Mouse (Mus musculus) activated CD4-positive, CD25-positive, alpha-beta regulatory T cell, adult 4 months (primary cell): ENCODE measurements around the gene Vmn1r72. TPM values are rescaled to one million over a fixed set of nuclear protein-coding genes. Genes with fewer than 3 reads are reported as not detected.
"Not testable (repeated sequence)": the region's sequence is repeated elsewhere in the genome, so short reads cannot be mapped to it uniquely, and the experiment has no call there.

ENCODE experiments used
- ATAC-seq: one replicate; pipeline ENCODE4 v1.8.0; 2017
- polyA plus RNA-seq, 2 experiments: library from polyadenylated mRNA; unstranded; fragments of 100-300 nt; shearing (Covaris generic); gene quantifications; one replicate each; pipeline ENCODE4 v1.2.1; 2017

Gene Vmn1r72
- not detected for polyA plus RNA-seq

GRCm38 (mm10) chr7:11680047-11680446, at the start of gene Vmn1r72:
Vmn1r72 (minus strand) TSS chr7:11680147.
- ATAC-seq: not testable (repeated sequence)

- not testable (repeated sequence) for ATAC-seq
Observed at GRCm38 (mm10) chr7:11617082-11617481, 62.9 kb downstream of the Vmn1r72 start.

Other genes with a start within 250 kb of the Vmn1r72 start
- not detected for gene Zscan4-ps2, start 165.8 kb downstream of the Vmn1r72 start, polyA plus RNA-seq
- gene Zscan4-ps3, start 70.8 kb downstream of the Vmn1r72 start, polyA plus RNA-seq: not detected
- not detected for gene Vmn1r73, start 50.1 kb upstream of the Vmn1r72 start, polyA plus RNA-seq
- gene Vmn1r74, start 153.8 kb upstream of the Vmn1r72 start, polyA plus RNA-seq: not detected
- gene Vmn1r75, start 194.5 kb upstream of the Vmn1r72 start, polyA plus RNA-seq: not detected